Mouse (Mus musculus) C2C12 (cell line): ENCODE results near the gene Sec22c.

Experiments
- CEBPB ChIP-seq: IDR thresholded peaks from one replicate; pipeline ENCODE4 v1.6.1; 2011; ENCODE audit warnings: low read depth, mild to moderate bottlenecking, control low read depth, moderate library complexity
- CTCF ChIP-seq: IDR thresholded peaks from one replicate; pipeline ENCODE4 v1.5.1; 2011; ENCODE audit not compliant: control insufficient read depth, insufficient read depth, insufficient read length
- FOSL1 ChIP-seq: IDR thresholded peaks from one replicate; pipeline ENCODE4 v1.8.0; 2011; ENCODE audit warnings: mild to moderate bottlenecking, low read length; ENCODE audit not compliant: poor library complexity, insufficient read depth, severe bottlenecking
- MAX ChIP-seq: IDR thresholded peaks from one replicate; pipeline ENCODE4 v1.6.1; 2011; ENCODE audit warnings: mild to moderate bottlenecking, control low read depth
- MYOD1 ChIP-seq: IDR thresholded peaks from one replicate; pipeline ENCODE4 v1.6.1; 2011; ENCODE audit warnings: low read depth; ENCODE audit not compliant: control insufficient read depth, insufficient read length
- MYOG ChIP-seq: IDR thresholded peaks from one replicate; pipeline ENCODE4 v1.6.1; 2011; ENCODE audit not compliant: control insufficient read depth, insufficient read length; ENCODE audit errors: extremely low read depth
- USF1 ChIP-seq: IDR thresholded peaks from one replicate; pipeline ENCODE4 v1.6.1; 2011; ENCODE audit warnings: low read depth, mild to moderate bottlenecking, control low read depth, moderate library complexity

DNA sequence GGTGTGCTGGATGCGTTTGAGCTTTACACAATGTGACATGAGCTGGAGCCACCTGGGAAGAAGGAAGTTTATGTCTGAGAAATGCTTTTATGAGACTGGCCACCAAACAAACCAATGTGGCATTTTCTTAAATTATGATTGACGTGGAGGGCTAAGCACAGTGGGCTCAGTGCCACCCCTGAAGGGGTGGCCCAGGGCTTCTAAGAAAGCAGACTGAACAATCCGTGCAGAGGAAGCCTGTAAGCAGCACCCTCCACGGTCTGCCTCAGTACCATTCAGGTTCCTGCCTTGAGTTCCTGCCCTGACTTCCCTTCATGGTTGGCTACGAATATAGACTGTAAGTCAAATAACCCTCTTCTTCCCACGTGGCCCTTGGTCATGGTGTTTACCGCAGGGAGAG lies 14.6 kb downstream of the Sec22c start:
- no peak for TF ChIP-seq CTCF
- no peak for TF ChIP-seq MAX
- TF ChIP-seq CEBPB, result no peak
- no peak for TF ChIP-seq USF1
- no peak for TF ChIP-seq MYOD1
- no peak for TF ChIP-seq FOSL1
- TF ChIP-seq MYOG, result no peak
